Mouse (Mus musculus): Measurements from ENCODE around the gene Polr2m. TPM values are rescaled to one million over a fixed set of nuclear protein-coding genes. Genes with fewer than 3 reads are reported as not detected.
"Not testable (repeated sequence)": the region's sequence is repeated elsewhere in the genome, so short reads cannot be mapped to it uniquely, and the experiment has no call there.

The Polr2m gene
- polyA plus RNA-seq, 1 experiment = 203 TPM

- peaks cover 5% of the 10 kb centered on the region for H3K4me1 ChIP-seq (ENCODE audit: control insufficient read depth, insufficient read depth, low read length)
- peak overlapping the region; percentile 3 for H3K27ac ChIP-seq (ENCODE audit: insufficient read depth, low read length)
- H3K36me3 ChIP-seq (ENCODE audit: control insufficient read depth, insufficient read depth, low read length, poor library complexity, severe bottlenecking) = no peaks in the 10 kb centered on the region
- peak overlapping the region; percentile 88 for H3K9ac ChIP-seq (ENCODE audit: low read depth, poor library complexity, severe bottlenecking)
- TF ChIP-seq POLR2A (IDR thresholded peaks at IDR 0.05; ENCODE audit: insufficient read depth, low read length) = no peak
- no peak for TF ChIP-seq CTCF (IDR thresholded peaks at IDR 0.05; ENCODE audit: low read depth, low read length)
- TF ChIP-seq EP300 (IDR thresholded peaks at IDR 0.05; ENCODE audit: insufficient read depth, low read depth, low read length) = no peak
- H3K27me3 ChIP-seq (ENCODE audit: control insufficient read depth, insufficient read depth, low read length, poor library complexity, severe bottlenecking) = no peaks in the 10 kb centered on the region
- H3K4me3 ChIP-seq (ENCODE audit: low read depth, low read length) = no peak overlapping the region
- 0 out of 2 replicates have a peak, but pooled peaks cover 2% of the 10 kb centered on the region for H3K9me3 ChIP-seq (replicated peaks; ENCODE audit: control insufficient read depth, insufficient read depth, low read length, poor library complexity, severe bottlenecking)
Measured at GRCm38 (mm10) chr9:71493771-71494170, 8.0 kb upstream of the Polr2m start.

- Histone ChIP-seq H3K4me1 (ENCODE audit: control insufficient read depth, insufficient read depth, low read length) (peaks cover 5% of the 10 kb centered on the region), H3K27me3 (ENCODE audit: control insufficient read depth, insufficient read depth, low read length, poor library complexity, severe bottlenecking) (no peaks in the 10 kb centered on the region), H3K4me3 (ENCODE audit: low read depth, low read length) (no peak overlapping the region), H3K27ac (ENCODE audit: insufficient read depth, low read length) (peak overlapping the region; percentile 61), H3K9me3 (replicated peaks; ENCODE audit: control insufficient read depth, insufficient read depth, low read length, poor library complexity, severe bottlenecking) (peaks cover 10% of the 10 kb centered on the region; the same call in 1 of the 2 replicates), H3K9ac (ENCODE audit: low read depth, poor library complexity, severe bottlenecking) (peak overlapping the region; percentile 88), H3K36me3 (ENCODE audit: control insufficient read depth, insufficient read depth, low read length, poor library complexity, severe bottlenecking) (no peaks in the 10 kb centered on the region)
- TF ChIP-seq POLR2A (IDR thresholded peaks at IDR 0.05; ENCODE audit: insufficient read depth, low read length) = no peak
- TF ChIP-seq CTCF (IDR thresholded peaks at IDR 0.05; ENCODE audit: low read depth, low read length) = no peak
- 0 out of 2 replicates have a peak, but pooled peaks have one; percentile 34 for TF ChIP-seq EP300 (IDR thresholded peaks at IDR 0.05; ENCODE audit: insufficient read depth, low read depth, low read length)
Measured at GRCm38 (mm10) chr9:71492296-71493025, 6.7 kb upstream of the Polr2m start.

- Histone ChIP-seq H3K4me1 (ENCODE audit: control insufficient read depth, insufficient read depth, low read length) (peaks cover 3% of the 10 kb centered on the region), H3K4me3 (ENCODE audit: low read depth, low read length) (no peak overlapping the region), H3K27ac (ENCODE audit: insufficient read depth, low read length) (peak overlapping the region; percentile 92), H3K9ac (ENCODE audit: low read depth, poor library complexity, severe bottlenecking) (peak overlapping the region; percentile 74), H3K27me3 (ENCODE audit: control insufficient read depth, insufficient read depth, low read length, poor library complexity, severe bottlenecking) (no peaks in the 10 kb centered on the region), H3K9me3 (replicated peaks; ENCODE audit: control insufficient read depth, insufficient read depth, low read length, poor library complexity, severe bottlenecking) (peaks cover 10% of the 10 kb centered on the region; the same call in 1 of the 2 replicates), H3K36me3 (ENCODE audit: control insufficient read depth, insufficient read depth, low read length, poor library complexity, severe bottlenecking) (no peaks in the 10 kb centered on the region)
- TF ChIP-seq POLR2A (IDR thresholded peaks at IDR 0.05; ENCODE audit: insufficient read depth, low read length) (no peak), CTCF (IDR thresholded peaks at IDR 0.05; ENCODE audit: low read depth, low read length) (no peak), EP300 (IDR thresholded peaks at IDR 0.05; ENCODE audit: insufficient read depth, low read depth, low read length) (no peak)
Measured at GRCm38 (mm10) chr9:71490076-71490475, 4.3 kb upstream of the Polr2m start.

GRCm38 (mm10) chr9:71486127-71486526, 392 bp upstream of the Polr2m start:
- no peak overlapping the region for H3K27ac ChIP-seq (ENCODE audit: insufficient read depth, low read length)
- H3K4me1 ChIP-seq (ENCODE audit: control insufficient read depth, insufficient read depth, low read length) = no peaks in the 10 kb centered on the region
- H3K27me3 ChIP-seq (ENCODE audit: control insufficient read depth, insufficient read depth, low read length, poor library complexity, severe bottlenecking) = no peaks in the 10 kb centered on the region
- no peak overlapping the region for H3K4me3 ChIP-seq (ENCODE audit: low read depth, low read length)
- TF ChIP-seq CTCF (IDR thresholded peaks at IDR 0.05; ENCODE audit: low read depth, low read length) = no peak
- TF ChIP-seq POLR2A (IDR thresholded peaks at IDR 0.05; ENCODE audit: insufficient read depth, low read length) = no peak
- no peak for TF ChIP-seq EP300 (IDR thresholded peaks at IDR 0.05; ENCODE audit: insufficient read depth, low read depth, low read length)
- H3K9me3 ChIP-seq (replicated peaks; ENCODE audit: control insufficient read depth, insufficient read depth, low read length, poor library complexity, severe bottlenecking) = peaks cover 10% of the 10 kb centered on the region; the same call in 1 of the 2 replicates
- peak overlapping the region; percentile 99; the same call in 1 of the 2 replicates for H3K9ac ChIP-seq (ENCODE audit: low read depth, poor library complexity, severe bottlenecking)
- H3K36me3 ChIP-seq (ENCODE audit: control insufficient read depth, insufficient read depth, low read length, poor library complexity, severe bottlenecking) = peaks cover 29% of the 10 kb centered on the region

GRCm38 (mm10) chr9:71484871-71485474, 762 bp downstream of the Polr2m start:
- peaks cover 10% of the 10 kb centered on the region; the same call in 1 of the 2 replicates for H3K9me3 ChIP-seq (replicated peaks; ENCODE audit: control insufficient read depth, insufficient read depth, low read length, poor library complexity, severe bottlenecking)
- peak overlapping the region; percentile 99 for H3K9ac ChIP-seq (ENCODE audit: low read depth, poor library complexity, severe bottlenecking)
- no peaks in the 10 kb centered on the region for H3K27me3 ChIP-seq (ENCODE audit: control insufficient read depth, insufficient read depth, low read length, poor library complexity, severe bottlenecking)
- no peaks in the 10 kb centered on the region for H3K4me1 ChIP-seq (ENCODE audit: control insufficient read depth, insufficient read depth, low read length)
- peak overlapping the region; percentile 63 for H3K27ac ChIP-seq (ENCODE audit: insufficient read depth, low read length)
- TF ChIP-seq EP300 (IDR thresholded peaks at IDR 0.05; ENCODE audit: insufficient read depth, low read depth, low read length) = no peak
- no peak for TF ChIP-seq CTCF (IDR thresholded peaks at IDR 0.05; ENCODE audit: low read depth, low read length)
- TF ChIP-seq POLR2A (IDR thresholded peaks at IDR 0.05; ENCODE audit: insufficient read depth, low read length) = no peak
- H3K36me3 ChIP-seq (ENCODE audit: control insufficient read depth, insufficient read depth, low read length, poor library complexity, severe bottlenecking) = peaks cover 41% of the 10 kb centered on the region
- peak overlapping the region; percentile 96 for H3K4me3 ChIP-seq (ENCODE audit: low read depth, low read length)

- not testable (repeated sequence) for H3K4me1 ChIP-seq (ENCODE audit: control insufficient read depth, insufficient read depth, low read length); H3K9me3 ChIP-seq (replicated peaks; ENCODE audit: control insufficient read depth, insufficient read depth, low read length, poor library complexity, severe bottlenecking); H3K27ac ChIP-seq (ENCODE audit: insufficient read depth, low read length); H3K4me3 ChIP-seq (ENCODE audit: low read depth, low read length); H3K27me3 ChIP-seq (ENCODE audit: control insufficient read depth, insufficient read depth, low read length, poor library complexity, severe bottlenecking)
- H3K9ac ChIP-seq (ENCODE audit: low read depth, poor library complexity, severe bottlenecking) = peak overlapping the region; percentile 99
- H3K36me3 ChIP-seq (ENCODE audit: control insufficient read depth, insufficient read depth, low read length, poor library complexity, severe bottlenecking) = peaks cover 52% of the 10 kb centered on the region
Measured at GRCm38 (mm10) chr9:71483872-71484271, 1.9 kb downstream of the Polr2m start.

All from ES-Bruce4 (cell line).